In genomic region chr1:177440981-177441491, GRCm38 (mm10) we compare ENCODE assay signal across 8 mouse cellular contexts. TPM values are rescaled to one million over a fixed set of nuclear protein-coding genes. Genes with fewer than 3 reads are reported as not detected.
DNase-seq lines count a peak whose midpoint lies in the region; ATAC-seq and TF ChIP-seq lines count a peak whose summit lies in the region.

No protein-coding gene starts in this region.

- DNase-seq in heart, adult 8-10 months (ENCODE audit: low spot score), result peak; percentile 15
- DNase-seq in heart, postnatal 36 days, result no peak
- DNase-seq in limb, embryonic 14.5 days (ENCODE audit: low spot score), result no peak
- DNase-seq in stomach, postnatal 0 days (ENCODE audit: low spot score), result no peak
- no peak for DNase-seq in urinary bladder, postnatal 25 days (ENCODE audit: low spot score)
- no peak for DNase-seq in cerebellum, adult 11 months

- intact Hi-C loops in heart, postnatal 36 days (cut with DNase I), result loop anchor here (2.0 to 10.0 kb wide), 4 partner anchors 91 to 626 kb away; partner anchors contain the start of genes Akt3, Cep170 and Sdccag8

- WGBS in forebrain, embryonic 12.5 days, result under 1% methylated on average over 6 of the region's 6 CpGs
- 2% methylated on average over 6 of the region's 6 CpGs for WGBS in limb, embryonic 14.5 days
- 1% methylated on average over 6 of the region's 6 CpGs for WGBS in stomach, postnatal 0 days

- H3K4me3 ChIP-seq in ES-Bruce4 (ENCODE audit: low read depth, low read length), result peak overlapping the region; percentile 91
- H3K4me3 ChIP-seq in forebrain, embryonic 12.5 days (replicated peaks), result peak overlapping the region; percentile 87
- H3K4me3 ChIP-seq in limb, embryonic 14.5 days (replicated peaks; ENCODE audit: low read length), result peak overlapping the region; percentile 81
- H3K4me3 ChIP-seq in stomach, postnatal 0 days (ENCODE audit: low read depth, low read length), result peak overlapping the region; percentile 79

- peak overlapping the region; percentile 68 for H3K9ac ChIP-seq in ES-Bruce4 (ENCODE audit: low read depth, poor library complexity, severe bottlenecking)
- peak overlapping the region; percentile 92 for H3K9ac ChIP-seq in forebrain, embryonic 12.5 days
- H3K9ac ChIP-seq in limb, embryonic 14.5 days (ENCODE audit: low read depth, low read length, severe bottlenecking), result peak overlapping the region; percentile 61
- H3K9ac ChIP-seq in stomach, postnatal 0 days (ENCODE audit: low read length), result peak overlapping the region; percentile 78

- no peaks in the 10 kb centered on the region for H3K27me3 ChIP-seq in ES-Bruce4 (ENCODE audit: control insufficient read depth, insufficient read depth, low read length, poor library complexity, severe bottlenecking)
- no peaks in the 10 kb centered on the region for H3K27me3 ChIP-seq in forebrain, embryonic 12.5 days
- H3K27me3 ChIP-seq in limb, embryonic 14.5 days (ENCODE audit: control insufficient read depth, insufficient read depth, low read length), result no peaks in the 10 kb centered on the region
- no peaks in the 10 kb centered on the region for H3K27me3 ChIP-seq in stomach, postnatal 0 days (ENCODE audit: control insufficient read depth, insufficient read depth, low read length)

- no peaks in the 10 kb centered on the region for H3K9me3 ChIP-seq in ES-Bruce4 (replicated peaks; ENCODE audit: control insufficient read depth, insufficient read depth, low read length, poor library complexity, severe bottlenecking)
- H3K9me3 ChIP-seq in forebrain, embryonic 12.5 days, result no peaks in the 10 kb centered on the region
- no peaks in the 10 kb centered on the region for H3K9me3 ChIP-seq in limb, embryonic 14.5 days (ENCODE audit: control insufficient read depth, low read length)
- H3K9me3 ChIP-seq in stomach, postnatal 0 days (ENCODE audit: control insufficient read depth, low read length), result no peaks in the 10 kb centered on the region

- H3K4me1 ChIP-seq in ES-Bruce4 (ENCODE audit: control insufficient read depth, insufficient read depth, low read length), result no peaks in the 10 kb centered on the region
- H3K4me1 ChIP-seq in forebrain, embryonic 12.5 days, result peaks cover 29% of the 10 kb centered on the region
- H3K4me1 ChIP-seq in limb, embryonic 14.5 days (ENCODE audit: control insufficient read depth, insufficient read depth, low read length), result peaks cover 17% of the 10 kb centered on the region
- H3K4me1 ChIP-seq in stomach, postnatal 0 days (replicated peaks; ENCODE audit: control insufficient read depth, insufficient read depth), result no peaks in the 10 kb centered on the region

- no peak for TF ChIP-seq EP300 in ES-Bruce4 (IDR thresholded peaks at IDR 0.05; ENCODE audit: insufficient read depth, low read depth, low read length)
- no peak for TF ChIP-seq EP300 in stomach, postnatal 0 days (optimal IDR thresholded peaks at IDR 0.05)

- TF ChIP-seq POLR2A in ES-Bruce4 (IDR thresholded peaks at IDR 0.05; ENCODE audit: insufficient read depth, low read length), result no peak
- no peak for TF ChIP-seq POLR2A in limb, embryonic 14.5 days (IDR thresholded peaks at IDR 0.05; ENCODE audit: borderline replicate concordance, extremely low read depth, insufficient read depth, insufficient read length)

- H3K4me2 ChIP-seq in forebrain, embryonic 12.5 days, result peak overlapping the region; percentile 73
- H3K4me2 ChIP-seq in limb, embryonic 14.5 days (replicated peaks; ENCODE audit: low read depth, low read length, severe bottlenecking), result peak overlapping the region; percentile 68
- H3K4me2 ChIP-seq in stomach, postnatal 0 days (replicated peaks; ENCODE audit: low read depth), result peak overlapping the region; percentile 79

- ATAC-seq in forebrain, embryonic 12.5 days (ENCODE audit: low FRiP score), result no peak
- no peak for ATAC-seq in limb, embryonic 14.5 days (ENCODE audit: low FRiP score, low read depth)
- no peak for ATAC-seq in stomach, postnatal 0 days (ENCODE audit: low FRiP score, low TSS enrichment)

- no peaks in the 10 kb centered on the region for H3K36me3 ChIP-seq in ES-Bruce4 (ENCODE audit: control insufficient read depth, insufficient read depth, low read length, poor library complexity, severe bottlenecking)
- H3K36me3 ChIP-seq in forebrain, embryonic 12.5 days (replicated peaks), result no peaks in the 10 kb centered on the region
- H3K36me3 ChIP-seq in limb, embryonic 14.5 days (ENCODE audit: control insufficient read depth, insufficient read depth, low read length), result no peaks in the 10 kb centered on the region
- no peaks in the 10 kb centered on the region for H3K36me3 ChIP-seq in stomach, postnatal 0 days (ENCODE audit: control insufficient read depth, insufficient read depth, low read length)

- H3K27ac ChIP-seq in ES-Bruce4 (ENCODE audit: insufficient read depth, low read length), result peak overlapping the region; percentile 9; the same call in 1 of the 2 replicates
- H3K27ac ChIP-seq in forebrain, embryonic 12.5 days, result peak overlapping the region; percentile 100
- peak overlapping the region; percentile 85 for H3K27ac ChIP-seq in limb, embryonic 14.5 days (replicated peaks; ENCODE audit: low read depth, low read length)
- peak overlapping the region; percentile 97 for H3K27ac ChIP-seq in stomach, postnatal 0 days (replicated peaks)

- no peak for TF ChIP-seq CTCF in ES-Bruce4 (IDR thresholded peaks at IDR 0.05; ENCODE audit: low read depth, low read length)
- no peak for TF ChIP-seq CTCF in stomach, postnatal 0 days (IDR thresholded peaks at IDR 0.05; ENCODE audit: low read depth)

RNA-seq across cellular contexts. Expression of gene Zbtb18, which starts 1.1 kb away (rescaled TPM):
- total RNA-seq in heart, adult 8-10 months (2022), result 10 to 100 TPM; 53.3 to 57.6 (median 54.3) TPM
- 10 to 100 TPM; 44.5 to 44.6 TPM for total RNA-seq in heart, postnatal 36 days (2021)
- polyA plus RNA-seq in ES-Bruce4 (2011; ENCODE audit: insufficient read depth, insufficient read length, low read depth, missing spikeins), result 21.3 and 26.0 TPM in 2 replicates
- polyA plus RNA-seq in forebrain, embryonic 12.5 days (2016; fragmentation: Nextera tagmentation; extraction: Ambion mirVana), result 21.3 and 21.6 TPM in 2 replicates
- 18.1 and 20.2 TPM in 2 replicates for polyA plus RNA-seq in limb, embryonic 14.5 days (2012; rRNA removed)
- polyA plus RNA-seq in limb, embryonic 14.5 days (2014; fragmentation: Nextera tagmentation; extraction: Ambion mirVana), result 3.1 and 3.8 TPM in 2 replicates
- polyA plus RNA-seq in stomach, postnatal 0 days (2015; fragmentation: Nextera tagmentation; extraction: Ambion mirVana), result 1.4 and 1.6 TPM in 2 replicates

Comparison
In these comparisons a context has a peak if more than half of its experiments do, and no peak if none do; other contexts are left out.
1. H3K27ac ChIP-seq: peak in every context shown above with its lines; median percentile 100 in forebrain, embryonic 12.5 days; 97 in stomach, postnatal 0 days; 85 in limb, embryonic 14.5 days; 9 in ES-Bruce4.